Mouse (Mus musculus): Measurements from ENCODE around the gene Topors.
A peak's percentile ranks its signal among the peaks of the same experiment; 100 is the strongest.

DNA sequence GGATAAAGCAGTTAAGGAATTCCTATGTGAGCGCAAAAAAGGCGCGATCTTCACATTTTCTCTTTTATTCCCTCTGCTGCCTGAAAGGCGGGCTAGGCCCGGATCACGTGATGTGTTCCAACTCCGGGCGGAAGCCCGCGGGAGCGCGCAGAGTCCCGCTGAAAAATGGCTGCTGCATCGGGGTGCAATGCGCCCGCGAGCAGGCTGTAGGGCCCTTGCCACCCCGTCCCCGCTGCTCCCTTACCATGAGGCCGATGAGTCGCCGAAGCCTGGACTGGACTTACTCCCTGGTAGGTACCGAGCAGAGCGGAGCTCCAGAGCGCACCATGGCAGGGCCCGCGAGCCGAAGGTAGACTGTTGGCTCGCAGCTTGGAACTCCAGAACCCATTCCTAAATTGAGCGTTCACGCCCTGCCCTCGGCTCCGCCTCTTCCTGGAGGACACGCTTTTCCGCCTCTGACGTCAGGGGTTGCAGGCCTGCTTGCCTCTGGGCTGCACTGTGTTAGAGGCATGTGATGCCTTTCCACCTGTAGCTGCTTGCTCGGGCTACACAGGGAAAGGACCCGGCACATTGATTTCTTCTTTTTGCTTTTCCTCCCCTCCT, at the start of gene Topors, which contains the start of gene Smim27:
- TF ChIP-seq CTCF (conservative IDR thresholded peaks at IDR 0.05; ENCODE audit: insufficient read depth, insufficient read length, low read depth, low read length) (no peak), POLR2A (IDR thresholded peaks at IDR 0.05; ENCODE audit: low read depth, low read length) (peak; percentile 99)
